Mouse (Mus musculus) myocyte (in vitro differentiated cells): Measurements from ENCODE around the gene Tenm2. TPM values are rescaled to one million over a fixed set of nuclear protein-coding genes. Genes with fewer than 3 reads are reported as not detected.

Experiments
- H3K27me3 ChIP-seq: one replicate; pipeline ENCODE4 v1.6.1; 2011; ENCODE audit not compliant: control insufficient read depth, insufficient read depth, insufficient read length
- H3K36me3 ChIP-seq: one replicate; pipeline ENCODE4 v1.6.1; 2011; ENCODE audit not compliant: control insufficient read depth, insufficient read depth
- H3K4me2 ChIP-seq: one replicate; pipeline ENCODE4 v1.6.1; 2011; ENCODE audit warnings: low read depth, control low read depth
- H3K4me3 ChIP-seq: one replicate; pipeline ENCODE4 v1.5.1; 2011; ENCODE audit warnings: mild to moderate bottlenecking, control low read depth, moderate library complexity
- H3K79me2 ChIP-seq: one replicate; pipeline ENCODE4 v1.6.1; 2011; ENCODE audit not compliant: control insufficient read depth, insufficient read depth
- H3ac ChIP-seq: one replicate; pipeline ENCODE4 v1.6.1; 2011; ENCODE audit not compliant: control insufficient read depth, insufficient read length
- CEBPB ChIP-seq: IDR thresholded peaks from 2 replicates; pipeline ENCODE4 v1.6.1; 2011; ENCODE audit warnings: mild to moderate bottlenecking, moderate library complexity; ENCODE audit not compliant: poor library complexity, insufficient read depth, severe bottlenecking
- E2F4 ChIP-seq: IDR thresholded peaks from one replicate; pipeline ENCODE4 v1.6.1; 2011; ENCODE audit warnings: mild to moderate bottlenecking, control low read depth, moderate library complexity; ENCODE audit not compliant: insufficient read depth
- MAX ChIP-seq: IDR thresholded peaks from one replicate; pipeline ENCODE4 v1.6.1; 2011; ENCODE audit warnings: low read depth, mild to moderate bottlenecking, control low read depth
- MYOD1 ChIP-seq, 3 experiments: IDR thresholded peaks; one replicate each; pipeline ENCODE4 v1.6.1; 2011; ENCODE audit warnings: control low read depth in 2 of 3, low read depth in 2 of 3, mild to moderate bottlenecking in 2 of 3, moderate library complexity in 1 of 3; ENCODE audit not compliant: insufficient read length in 2 of 3, control insufficient read depth in 1 of 3
- MYOG ChIP-seq, 3 experiments: IDR thresholded peaks; one replicate each; pipeline ENCODE4 v1.6.1; 2011; ENCODE audit warnings: control low read depth in 2 of 3, low read depth in 2 of 3, mild to moderate bottlenecking in 2 of 3; ENCODE audit not compliant: insufficient read length in 2 of 3, control insufficient read depth in 1 of 3, insufficient read depth in 1 of 3
- POLR2A ChIP-seq: IDR thresholded peaks from one replicate; pipeline ENCODE4 v1.6.1; 2011; ENCODE audit warnings: low read depth, mild to moderate bottlenecking, control low read depth, moderate library complexity; ENCODE audit not compliant: insufficient read length
- POLR2AphosphoS2 ChIP-seq: IDR thresholded peaks from one replicate; pipeline ENCODE4 v1.6.1; 2011; ENCODE audit warnings: low read depth, control low read depth; ENCODE audit not compliant: insufficient read length
- REST ChIP-seq: IDR thresholded peaks from one replicate; pipeline ENCODE4 v1.6.1; 2011; ENCODE audit warnings: mild to moderate bottlenecking, control low read depth, moderate library complexity; ENCODE audit not compliant: insufficient read depth, insufficient read length
- SRF ChIP-seq: IDR thresholded peaks from one replicate; pipeline ENCODE4 v1.6.1; 2011; ENCODE audit warnings: low read depth; ENCODE audit not compliant: control insufficient read depth, insufficient read length
- TCF12 ChIP-seq: IDR thresholded peaks from one replicate; pipeline ENCODE4 v1.6.1; 2011; ENCODE audit warnings: mild to moderate bottlenecking, control low read depth; ENCODE audit not compliant: poor library complexity, insufficient read depth, severe bottlenecking
- TCF3 ChIP-seq: IDR thresholded peaks from one replicate; pipeline ENCODE4 v1.6.1; 2011; ENCODE audit warnings: low read depth, control low read depth; ENCODE audit not compliant: insufficient read length
- USF1 ChIP-seq: IDR thresholded peaks from one replicate; pipeline ENCODE4 v1.6.1; 2011; ENCODE audit warnings: low read depth, mild to moderate bottlenecking, control low read depth, moderate library complexity
- polyA plus RNA-seq: library from polyadenylated mRNA; unstranded; fragments of >200 nt; fragmentation: generic; extraction: Trizol; gene quantifications from one replicate; pipeline ENCODE4 v1.2.1, GENCODE M21; 2012; ENCODE audit warnings: missing spikeins

Tenm2 gene
- polyA plus RNA-seq, 1 experiment = 0.28 TPM

GRCm38 (mm10) chr11:36550649-36551048, 685.1 kb downstream of the Tenm2 start:
- H3K79me2 ChIP-seq = no peaks in the 10 kb centered on the region
- no peaks in the 10 kb centered on the region for H3K27me3 ChIP-seq
- TF ChIP-seq POLR2A = no peak
- TF ChIP-seq E2F4 = no peak
- no peak for TF ChIP-seq TCF3
- TF ChIP-seq CEBPB = no peak
- TF ChIP-seq USF1 = no peak
- TF ChIP-seq POLR2AphosphoS2 = no peak
- H3K4me3 ChIP-seq = no peak overlapping the region
- no peak overlapping the region for H3K4me2 ChIP-seq
- H3ac ChIP-seq = no peak overlapping the region
- H3K36me3 ChIP-seq = no peaks in the 10 kb centered on the region

DNA sequence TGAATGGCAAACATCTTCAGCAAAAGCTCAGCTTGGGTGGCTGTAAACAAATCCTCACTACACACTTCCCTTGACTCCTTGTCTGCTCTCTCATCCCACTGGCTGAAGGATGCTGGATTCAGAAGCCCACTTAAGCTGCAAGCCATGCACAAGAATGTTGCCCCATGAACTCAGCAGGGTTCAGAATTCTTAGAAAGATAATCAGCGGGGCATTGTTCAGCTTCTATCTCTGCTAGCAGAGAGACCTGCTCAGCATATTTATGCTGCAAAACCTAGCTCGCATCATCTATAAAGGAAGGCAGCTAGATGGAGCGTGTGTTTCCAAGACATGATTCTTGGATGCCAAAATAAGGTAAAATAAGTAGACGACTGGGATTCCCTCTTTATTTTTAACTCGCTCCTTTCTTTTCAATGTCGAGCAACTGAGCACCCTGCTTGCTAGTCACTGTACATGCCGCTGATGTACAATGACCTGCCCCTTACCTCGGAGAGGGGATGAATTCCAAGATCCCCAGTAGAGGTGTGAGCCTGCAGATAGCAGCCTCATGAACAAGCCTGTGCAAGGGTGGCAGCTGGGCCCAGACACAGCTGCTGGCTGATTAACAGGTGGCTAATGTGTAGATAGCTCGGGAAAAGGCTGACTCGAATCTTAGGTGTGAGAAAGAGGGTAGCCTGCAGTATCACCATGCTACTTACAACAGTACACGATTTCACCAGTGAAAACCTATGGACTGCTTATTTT, 686.2 kb downstream of the Tenm2 start:
- H3K36me3 ChIP-seq = no peaks in the 10 kb centered on the region
- H3K4me2 ChIP-seq = no peak overlapping the region
- H3ac ChIP-seq = no peak overlapping the region
- H3K27me3 ChIP-seq = no peaks in the 10 kb centered on the region
- H3K79me2 ChIP-seq = no peaks in the 10 kb centered on the region
- no peak overlapping the region for H3K4me3 ChIP-seq
- TF ChIP-seq MYOD1 (IDR thresholded peaks at IDR 0.05; ENCODE audit: control insufficient read depth in 1 of 3, insufficient read length in 2 of 3, low read depth in 2 of 3) (no peak), TCF3 (no peak), E2F4 (no peak), MYOG (IDR thresholded peaks at IDR 0.05; ENCODE audit: control insufficient read depth in 1 of 3, insufficient read depth in 1 of 3, insufficient read length in 2 of 3, low read depth in 2 of 3) (no peak)

GRCm38 (mm10) chr11:36548139-36548538, 687.6 kb downstream of the Tenm2 start:
- Histone ChIP-seq H3K36me3 (no peaks in the 10 kb centered on the region), H3K79me2 (no peaks in the 10 kb centered on the region), H3K27me3 (no peaks in the 10 kb centered on the region), H3ac (no peak overlapping the region), H3K4me3 (no peak overlapping the region), H3K4me2 (no peak overlapping the region)
- TF ChIP-seq TCF12 = no peak
- TF ChIP-seq TCF3 = no peak
- no peak for TF ChIP-seq MYOD1 (IDR thresholded peaks at IDR 0.05; ENCODE audit: control insufficient read depth in 1 of 3, insufficient read length in 2 of 3, low read depth in 2 of 3)
- no peak for TF ChIP-seq POLR2AphosphoS2

DNA sequence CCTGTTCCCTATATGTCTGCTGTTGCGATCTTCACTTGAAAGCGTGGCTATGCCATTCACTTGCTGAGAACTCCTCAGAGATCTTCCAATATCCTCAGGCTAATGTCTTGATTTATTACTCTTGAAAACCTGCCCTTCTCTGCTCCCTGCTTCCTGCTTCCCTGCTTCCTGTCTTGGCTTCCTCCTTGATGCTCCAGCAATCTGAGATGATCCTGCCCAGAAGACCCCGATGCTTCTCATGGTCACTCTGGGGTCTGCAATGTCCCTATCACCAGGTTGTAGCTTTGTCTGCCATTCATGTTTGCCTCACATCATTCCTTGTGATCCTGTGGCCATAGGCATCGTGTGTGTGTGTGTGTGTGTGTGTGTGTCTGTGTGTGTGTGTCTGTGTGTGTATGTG, 697.6 kb downstream of the Tenm2 start:
- H3ac ChIP-seq = no peak overlapping the region
- no peaks in the 10 kb centered on the region for H3K36me3 ChIP-seq
- H3K4me3 ChIP-seq = no peak overlapping the region
- no peaks in the 10 kb centered on the region for H3K79me2 ChIP-seq
- no peaks in the 10 kb centered on the region for H3K27me3 ChIP-seq
- TF ChIP-seq MYOD1 (IDR thresholded peaks at IDR 0.05; ENCODE audit: control insufficient read depth in 1 of 3, insufficient read length in 2 of 3, low read depth in 2 of 3) (no peak), TCF3 (no peak), USF1 (no peak), SRF (no peak), POLR2AphosphoS2 (no peak), E2F4 (no peak), TCF12 (no peak), MAX (no peak), POLR2A (no peak), MYOG (IDR thresholded peaks at IDR 0.05; ENCODE audit: control insufficient read depth in 1 of 3, insufficient read depth in 1 of 3, insufficient read length in 2 of 3, low read depth in 2 of 3) (no peak), REST (no peak), CEBPB (no peak)
- H3K4me2 ChIP-seq = no peak overlapping the region

- Histone ChIP-seq H3ac (no peak overlapping the region), H3K4me3 (no peak overlapping the region), H3K36me3 (no peaks in the 10 kb centered on the region), H3K79me2 (no peaks in the 10 kb centered on the region), H3K4me2 (no peak overlapping the region), H3K27me3 (no peaks in the 10 kb centered on the region)
- TF ChIP-seq MAX = no peak
- TF ChIP-seq REST = no peak
- TF ChIP-seq POLR2AphosphoS2 = no peak
- TF ChIP-seq TCF12 = no peak
- no peak for TF ChIP-seq MYOD1 (IDR thresholded peaks at IDR 0.05; ENCODE audit: control insufficient read depth in 1 of 3, insufficient read length in 2 of 3, low read depth in 2 of 3)
- TF ChIP-seq TCF3 = no peak
- TF ChIP-seq USF1 = no peak
- TF ChIP-seq POLR2A = no peak
- no peak for TF ChIP-seq SRF
- TF ChIP-seq MYOG (IDR thresholded peaks at IDR 0.05; ENCODE audit: control insufficient read depth in 1 of 3, insufficient read depth in 1 of 3, insufficient read length in 2 of 3, low read depth in 2 of 3) = no peak
- TF ChIP-seq CEBPB = no peak
- no peak for TF ChIP-seq E2F4
These were observed 698.1 kb downstream of the Tenm2 start for GRCm38 (mm10) chr11:36537573-36538133.
